Mouse (Mus musculus): ENCODE results near the gene Cd47.

Cd47 gene

DNA sequence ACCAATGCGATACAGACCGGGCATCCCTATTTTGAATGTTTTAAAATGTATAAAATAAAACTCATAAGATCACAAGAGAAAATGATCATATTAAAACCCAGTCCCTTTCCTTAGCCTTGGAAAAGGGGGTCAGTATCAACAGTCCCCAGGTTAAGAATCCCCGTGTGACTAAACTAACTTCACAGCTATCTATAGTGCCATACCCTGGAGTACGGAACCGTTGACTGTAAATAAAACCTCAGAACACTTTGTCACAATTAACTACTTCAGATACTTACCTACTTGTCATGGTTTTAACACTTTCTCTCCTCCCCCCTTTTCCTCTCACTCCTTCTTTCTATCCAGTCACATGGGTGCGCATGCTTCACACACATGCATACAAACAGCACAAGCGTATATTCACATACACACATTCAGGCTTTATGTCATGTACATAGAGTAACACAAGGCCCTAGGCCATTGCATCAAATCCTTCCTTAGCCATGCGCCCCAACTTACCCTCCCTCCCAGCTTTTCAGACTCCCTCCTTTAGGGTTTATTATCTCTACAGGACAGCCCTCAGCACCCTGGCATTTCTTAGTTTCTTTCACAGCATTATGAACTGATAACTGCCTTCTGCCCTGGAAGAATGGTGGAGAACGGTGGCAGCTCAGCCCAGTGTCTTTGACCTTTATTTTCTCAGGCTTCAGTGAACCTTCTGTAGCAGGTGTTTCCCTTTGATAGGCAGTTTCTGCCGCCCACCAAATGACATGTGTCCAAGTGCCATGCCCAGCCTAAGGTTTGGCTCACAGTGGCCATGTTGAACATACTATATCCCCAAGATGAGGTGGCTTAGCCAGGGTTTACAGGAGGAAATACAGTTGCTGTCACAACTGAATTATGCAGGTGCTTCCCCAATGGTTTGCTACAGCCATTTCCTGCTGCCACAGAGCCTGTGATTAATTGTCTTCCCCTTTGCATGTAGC, at the start of gene Cd47:
Gene Cd47 (plus strand): TSS at position 937 of the 965 bp plus-strand sequence.
- no peak for TF ChIP-seq GATA4 (IDR thresholded peaks at IDR 0.05; ENCODE audit: insufficient replicate concordance, low read length)

DNA sequence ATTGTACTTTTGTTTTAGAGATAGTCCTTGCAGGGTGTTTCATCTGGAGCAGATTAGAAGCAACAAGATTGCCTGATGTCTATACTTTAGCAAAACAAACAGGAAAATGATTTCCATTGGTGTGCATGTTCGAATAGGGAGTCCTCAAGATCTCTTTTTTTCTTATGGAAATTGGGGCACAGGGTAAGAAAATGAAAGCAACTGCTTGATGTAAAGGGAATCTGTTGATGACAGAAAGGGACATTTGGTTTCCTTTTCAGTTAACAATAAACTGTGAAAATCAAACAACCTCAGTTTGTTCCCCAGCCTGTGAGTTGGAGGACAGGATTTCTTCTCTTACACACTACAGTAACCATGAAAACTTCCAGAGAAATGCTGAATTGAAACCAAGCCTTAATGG, 47.4 kb upstream of the Cd47 start:
- TF ChIP-seq GATA4 (IDR thresholded peaks at IDR 0.05; ENCODE audit: insufficient replicate concordance, low read length) = no peak

DNA sequence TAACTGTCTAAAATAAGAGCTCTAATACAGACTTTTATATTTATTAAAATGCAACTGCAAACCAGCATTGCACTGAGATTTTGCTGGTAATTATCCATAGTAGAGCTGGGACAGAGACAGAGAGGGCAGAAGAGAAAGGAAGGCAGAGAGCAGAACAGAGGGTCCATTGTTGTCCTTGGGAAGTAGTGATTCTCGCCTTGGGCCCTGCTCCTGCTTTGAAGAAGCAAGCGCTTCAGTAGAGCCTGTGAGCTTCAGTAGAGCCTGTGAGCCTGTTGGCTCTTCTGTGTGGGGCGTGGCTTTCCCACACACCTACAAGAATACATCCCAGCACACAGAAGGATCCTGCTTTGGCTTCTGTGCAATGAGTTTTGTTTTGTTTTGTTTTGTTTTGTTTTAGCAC, 47.0 kb upstream of the Cd47 start:
- TF ChIP-seq GATA4 (IDR thresholded peaks at IDR 0.05; ENCODE audit: insufficient replicate concordance, low read length) = no peak

DNA sequence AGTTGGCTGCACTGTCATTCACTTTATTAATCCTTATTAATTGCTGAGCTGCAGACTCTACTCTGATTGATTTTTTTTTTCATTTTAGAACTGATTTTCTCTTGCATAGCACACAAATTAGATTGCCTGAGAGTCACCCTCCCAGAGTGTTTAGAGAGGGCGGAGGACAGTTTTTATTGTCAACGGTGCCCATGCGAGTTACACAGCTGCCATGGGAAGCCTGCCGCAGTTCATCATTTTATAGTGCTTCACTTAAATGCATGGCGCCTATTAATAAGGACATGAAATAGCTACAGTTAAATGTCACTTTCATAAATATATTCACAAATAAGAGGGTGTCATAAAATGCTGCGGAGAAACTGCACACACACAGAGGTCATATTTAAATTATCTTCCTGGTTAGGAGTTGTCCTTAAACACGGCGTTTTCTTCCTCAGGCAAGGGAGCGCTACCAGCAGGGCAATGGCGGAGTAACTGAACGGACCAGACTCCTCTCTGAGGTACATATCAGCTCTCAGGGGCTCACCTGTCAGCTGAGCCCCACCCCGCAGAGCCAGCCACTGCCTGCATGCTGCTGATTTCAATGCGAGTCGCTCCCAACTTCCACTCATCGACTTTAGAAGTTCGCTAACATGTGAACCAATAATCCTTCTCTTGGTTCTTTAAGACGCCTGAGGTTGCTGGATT, 39.7 kb upstream of the Cd47 start:
- no peak for TF ChIP-seq GATA4 (IDR thresholded peaks at IDR 0.05; ENCODE audit: insufficient replicate concordance, low read length)

DNA sequence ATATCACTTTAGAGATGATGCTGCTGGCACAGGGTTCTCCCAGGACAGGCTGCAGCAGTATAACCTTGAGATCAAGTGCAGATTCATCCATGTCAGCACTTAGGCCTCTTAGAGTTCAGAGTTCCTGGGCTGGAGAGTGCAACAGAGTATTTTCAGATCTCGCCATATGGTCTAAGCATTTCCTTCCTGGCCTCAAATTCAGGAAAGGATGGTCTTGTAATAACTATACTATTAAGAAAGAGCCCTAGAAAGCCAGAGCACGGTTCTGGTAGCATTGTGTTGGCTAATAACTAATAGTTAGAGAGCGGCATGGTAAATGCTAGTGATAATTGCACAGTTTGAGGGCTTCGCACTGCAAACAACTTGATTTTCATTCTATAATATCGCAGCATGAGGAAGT, 38.4 kb upstream of the Cd47 start:
- TF ChIP-seq GATA4 (IDR thresholded peaks at IDR 0.05; ENCODE audit: insufficient replicate concordance, low read length) = no peak

DNA sequence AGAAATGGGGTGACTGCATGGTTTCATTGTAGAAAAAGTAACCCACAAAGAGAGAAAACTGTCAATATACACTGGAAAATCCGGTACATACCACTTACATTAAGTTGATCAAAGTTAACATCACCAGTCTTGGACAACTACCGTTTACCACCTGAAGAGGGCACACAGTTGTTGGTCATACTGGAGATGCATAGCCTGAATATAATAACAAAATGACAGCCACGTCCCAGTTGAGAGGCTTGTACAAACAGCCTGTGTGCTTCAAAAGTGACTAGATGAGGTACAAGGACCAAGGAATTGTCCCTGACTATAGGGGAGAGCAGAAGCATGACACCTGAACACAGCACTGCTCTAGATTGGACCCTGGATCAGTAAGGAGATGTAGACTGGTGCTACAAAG, 34.0 kb upstream of the Cd47 start:
- TF ChIP-seq GATA4 (IDR thresholded peaks at IDR 0.05; ENCODE audit: insufficient replicate concordance, low read length) = no peak

DNA sequence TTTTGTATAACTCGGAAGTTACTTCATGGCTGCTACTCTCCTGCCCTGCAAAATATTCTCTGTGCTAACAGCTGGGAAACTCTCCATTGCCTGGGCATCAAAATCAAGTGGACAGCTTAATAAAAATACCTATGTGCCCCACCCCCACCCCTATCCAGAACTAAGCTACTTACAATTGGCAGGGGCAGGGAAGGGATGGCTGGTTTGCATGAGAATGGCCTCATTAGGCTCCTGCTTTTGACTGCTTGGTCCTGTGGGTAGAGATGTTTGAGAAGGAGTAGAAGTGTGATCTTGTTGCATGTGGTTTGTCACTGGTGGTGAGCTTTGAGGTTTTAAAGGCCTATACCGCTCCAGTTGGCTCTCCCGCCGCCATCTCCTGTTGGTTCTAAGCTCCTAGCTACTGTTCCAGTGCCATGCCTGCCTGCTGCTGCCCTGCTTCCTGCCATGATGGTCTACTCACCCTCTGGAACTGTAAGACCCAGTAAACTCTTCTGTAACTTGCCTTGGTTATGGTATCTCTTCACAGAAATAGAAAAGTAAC, 31.8 kb upstream of the Cd47 start:
- no peak for TF ChIP-seq GATA4 (IDR thresholded peaks at IDR 0.05; ENCODE audit: insufficient replicate concordance, low read length)

DNA sequence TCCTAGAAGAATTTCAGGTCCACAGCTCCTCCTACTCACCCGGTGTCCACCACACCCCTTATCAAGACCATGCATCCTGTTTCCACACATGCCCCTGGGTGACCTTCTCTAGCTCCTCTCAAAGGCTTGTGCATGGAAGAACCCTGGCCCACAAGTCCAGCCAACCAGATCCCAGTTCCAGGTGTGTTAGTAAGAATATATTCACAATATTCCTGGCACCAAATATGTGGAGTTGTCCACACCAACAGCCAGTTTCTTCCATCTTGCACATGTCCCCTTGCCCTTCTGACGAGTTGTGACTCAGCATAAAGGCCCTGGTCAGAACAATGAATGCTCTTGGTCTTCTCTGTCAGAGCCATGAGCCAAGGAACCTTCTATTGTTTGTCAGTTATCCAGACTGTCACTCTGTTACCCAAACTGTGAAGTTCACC, 30.5 kb upstream of the Cd47 start:
- TF ChIP-seq GATA4 (IDR thresholded peaks at IDR 0.05; ENCODE audit: insufficient replicate concordance, low read length) = no peak

DNA sequence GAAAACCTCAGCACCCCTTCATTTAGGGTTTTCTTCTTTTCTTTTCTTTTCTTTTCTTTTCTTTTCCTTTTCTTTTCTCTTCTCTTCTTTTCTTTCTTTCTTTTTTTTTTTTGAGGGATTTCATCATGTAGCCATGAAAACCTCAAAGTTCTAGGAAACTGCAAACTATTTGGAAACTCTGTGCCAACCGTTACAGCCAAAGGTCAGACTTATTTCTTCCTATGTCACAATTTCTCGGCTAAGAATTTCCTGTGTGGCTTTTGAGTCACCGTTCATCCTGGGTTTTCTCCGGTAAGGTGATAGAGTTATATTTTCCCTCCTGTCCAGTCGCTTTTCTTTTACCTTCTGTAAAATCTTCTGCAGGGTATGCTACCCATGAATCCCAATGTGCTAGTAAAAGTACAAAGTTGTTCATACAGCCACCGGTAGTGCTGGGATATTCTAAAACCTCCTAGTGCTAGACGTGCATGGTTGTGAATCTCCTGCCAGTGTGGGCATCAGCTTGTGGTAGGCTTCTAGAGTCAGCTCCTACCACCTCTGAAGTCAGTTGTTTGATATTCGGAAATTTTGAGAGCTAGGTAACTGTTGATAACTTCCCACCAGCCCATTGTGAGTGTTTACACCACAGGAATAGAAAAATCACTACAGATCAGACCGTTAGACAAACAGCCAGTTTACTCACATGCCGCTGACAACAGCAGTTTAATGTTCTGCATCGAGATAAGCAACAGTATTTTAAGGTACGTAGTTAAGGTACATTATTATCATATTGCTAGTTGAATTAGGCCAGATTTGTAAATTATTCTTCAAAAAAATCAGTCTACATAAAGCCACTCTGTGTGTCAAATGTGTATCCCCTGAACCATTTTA, 29.8 kb upstream of the Cd47 start:
- no peak for TF ChIP-seq GATA4 (IDR thresholded peaks at IDR 0.05; ENCODE audit: insufficient replicate concordance, low read length)

DNA sequence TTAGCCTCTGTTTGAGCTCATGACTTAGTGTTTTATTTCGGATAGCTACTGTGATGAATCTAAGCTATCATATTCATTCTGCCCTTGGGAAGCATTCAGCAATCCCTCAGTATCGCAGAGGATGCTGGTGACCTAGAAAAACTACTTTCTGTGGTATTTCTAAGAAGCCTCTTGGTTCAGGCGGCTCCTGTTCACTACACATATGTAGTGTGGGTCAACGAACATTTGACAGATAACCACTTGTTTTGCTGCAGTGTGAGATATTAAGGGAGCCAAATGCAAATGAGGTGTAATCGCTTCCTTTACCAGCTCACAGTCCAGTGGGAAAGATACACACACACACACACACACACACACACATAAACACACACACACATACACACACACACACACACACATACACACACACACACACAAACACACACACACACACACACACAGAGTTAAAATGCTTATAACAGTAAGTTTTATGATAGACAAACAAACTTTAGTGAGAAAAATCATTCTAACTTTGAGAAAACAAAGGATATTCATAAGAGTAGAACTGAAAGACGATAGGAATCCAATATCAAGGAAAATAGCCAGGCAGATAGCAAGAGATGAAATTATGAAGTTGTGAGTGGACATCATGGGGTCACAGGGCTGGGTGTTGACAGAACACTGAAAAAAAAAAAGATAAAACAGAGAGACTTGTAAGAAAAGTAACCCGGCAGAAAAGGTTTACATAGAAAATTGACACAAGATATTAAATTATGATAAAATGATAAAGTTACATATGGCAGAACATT, 28.5 kb upstream of the Cd47 start:
- TF ChIP-seq GATA4 (IDR thresholded peaks at IDR 0.05; ENCODE audit: insufficient replicate concordance, low read length) = no peak

DNA sequence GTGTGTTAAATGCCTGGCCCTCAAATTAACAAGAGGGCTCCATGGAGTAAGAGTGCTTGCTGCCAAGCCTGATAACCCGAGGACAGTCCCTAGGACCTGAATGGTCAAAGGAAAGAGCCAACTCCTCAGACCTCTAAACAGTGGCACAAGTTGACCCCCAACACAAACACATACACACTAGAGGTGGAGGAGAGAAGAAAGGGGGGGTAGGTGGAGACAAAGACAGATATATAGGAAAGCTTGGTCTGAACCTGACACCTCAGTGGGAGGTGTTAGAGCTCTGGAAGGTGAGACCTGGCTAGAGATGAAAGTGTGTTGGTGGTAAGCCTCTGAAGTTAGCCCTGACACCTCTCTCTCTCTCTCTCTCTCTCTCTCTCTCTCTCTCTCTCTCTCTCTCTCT, 27.8 kb upstream of the Cd47 start:
- no peak for TF ChIP-seq GATA4 (IDR thresholded peaks at IDR 0.05; ENCODE audit: insufficient replicate concordance, low read length)

DNA sequence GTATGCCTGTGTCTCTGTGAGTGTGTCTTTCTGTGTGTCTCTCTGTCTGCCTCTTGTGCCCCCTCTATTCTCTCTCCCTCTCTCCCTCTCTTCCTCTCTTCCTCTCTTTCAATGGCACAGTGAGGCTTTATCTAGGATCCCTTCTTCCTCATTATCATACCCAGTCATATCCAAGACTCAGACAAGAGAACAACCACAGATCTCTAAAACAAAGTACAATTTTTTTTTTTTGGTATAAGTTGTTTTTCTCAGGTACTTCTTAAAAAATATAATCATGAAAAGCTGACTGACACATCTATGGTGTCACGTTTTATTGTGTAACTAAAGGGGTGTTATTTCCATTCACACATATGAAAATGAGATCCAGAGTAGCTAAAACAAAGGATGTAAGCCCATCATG, 27.3 kb upstream of the Cd47 start:
- TF ChIP-seq GATA4 (IDR thresholded peaks at IDR 0.05; ENCODE audit: insufficient replicate concordance, low read length) = no peak

DNA sequence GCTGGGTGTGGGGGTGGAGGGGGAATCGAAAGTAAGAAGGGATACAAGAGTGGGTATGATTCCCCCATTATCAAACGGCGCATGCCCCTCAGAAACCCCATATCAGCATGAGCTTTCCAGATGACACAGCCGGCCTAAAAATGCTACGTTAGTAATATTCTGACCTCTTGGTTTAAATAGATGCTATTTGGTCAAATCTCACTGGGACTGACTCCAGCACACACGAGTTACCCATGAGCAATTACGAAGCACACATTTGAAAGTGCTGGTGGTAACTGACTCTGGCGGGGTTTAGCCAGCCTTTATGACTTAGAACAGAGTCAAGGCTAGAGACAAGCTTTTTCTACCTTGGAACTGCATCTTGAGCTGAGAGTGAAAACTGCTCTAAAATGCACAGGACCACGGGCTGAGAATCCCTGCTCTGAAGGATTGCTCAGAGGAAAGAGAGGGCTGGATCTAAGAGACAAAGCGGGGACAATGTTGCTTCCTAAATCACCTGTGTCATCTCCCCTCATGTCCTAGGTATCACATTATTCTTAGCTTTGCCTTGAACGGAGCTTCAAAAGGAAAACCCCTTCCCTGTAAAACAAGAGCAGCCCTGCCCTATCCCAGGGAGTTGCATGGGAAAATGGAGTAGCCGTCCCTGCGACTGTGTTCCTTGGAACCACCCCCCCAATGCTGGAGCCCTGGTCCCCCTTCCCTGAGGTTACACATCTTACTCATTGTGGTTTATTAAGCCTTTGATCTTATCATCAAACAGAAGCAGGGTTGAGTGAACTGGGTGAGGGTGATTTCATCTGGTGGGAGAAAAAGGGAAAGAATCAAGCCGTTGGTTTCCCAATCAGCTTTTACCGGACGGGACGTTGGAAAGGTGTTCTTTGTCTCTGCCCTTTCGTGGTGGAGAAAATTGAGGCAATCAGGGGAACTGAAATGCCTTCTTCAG, 26.0 kb upstream of the Cd47 start:
- no peak for TF ChIP-seq GATA4 (IDR thresholded peaks at IDR 0.05; ENCODE audit: insufficient replicate concordance, low read length)
